Mouse (Mus musculus) MEL (cell line): ENCODE measurements at regions not wholly inside any gene's neighbourhood (a gene's known extent, or its start where the extent isn't known, plus 50 kb on each side); places are given as distances from the start of the nearest gene placed in this dataset.
A peak's percentile ranks its signal among the peaks of the same experiment; 100 is the strongest.

Source experiments
- DNase-seq: peaks from one replicate; pipeline ENCODE4 v3.0.0; 2011; ENCODE audit warnings: low read depth, low spot score
- H3K27ac ChIP-seq: 2 replicates; pipeline ENCODE4 v1.5.1; 2012; ENCODE audit warnings: low read depth, mild to moderate bottlenecking, control low read depth, low read length, moderate library complexity; ENCODE audit not compliant: control insufficient read depth
- H3K27me3 ChIP-seq, 2 experiments: fragments of 150-350 bp in 1 of 2; sonication (generic) in 1 of 2; 2 replicates each; pipeline ENCODE4 v1.6.1; 2012; ENCODE audit warnings: low read length in 2 of 2, mild to moderate bottlenecking in 2 of 2, improper control_type of control experiment in 1 of 2, moderate library complexity in 1 of 2; ENCODE audit not compliant: insufficient read depth in 2 of 2, control insufficient read depth in 1 of 2
- H3K36me3 ChIP-seq, 2 experiments: 2 replicates each; pipeline ENCODE4 v1.6.1; 2012 to 2014; ENCODE audit warnings: low read length in 2 of 2, improper control_type of control experiment in 1 of 2, inconsistent platforms in 1 of 2, mild to moderate bottlenecking in 1 of 2; ENCODE audit not compliant: insufficient read depth in 2 of 2, control insufficient read depth in 1 of 2
- H3K4me1 ChIP-seq, 2 experiments: fragments of 150-350 bp in 1 of 2; sonication (generic) in 1 of 2; 2 replicates each; pipeline ENCODE4 v1.6.1; 2012; ENCODE audit warnings: low read length in 2 of 2, improper control_type of control experiment in 1 of 2, mild to moderate bottlenecking in 1 of 2; ENCODE audit not compliant: insufficient read depth in 2 of 2, control insufficient read depth in 1 of 2
- H3K4me3 ChIP-seq, 2 experiments: fragments of 150-350 bp in 1 of 2; sonication (generic) in 1 of 2; 2 replicates each; pipeline ENCODE4 v1.5.1; 2012; ENCODE audit warnings: low read depth in 2 of 2, low read length in 2 of 2, mild to moderate bottlenecking in 2 of 2, moderate library complexity in 2 of 2, control low read depth in 1 of 2, improper control_type of control experiment in 1 of 2; ENCODE audit not compliant: control insufficient read depth in 1 of 2, insufficient read depth in 1 of 2
- H3K79me2 ChIP-seq: 2 replicates; pipeline ENCODE4 v1.6.1; 2012; ENCODE audit warnings: mild to moderate bottlenecking, low read length, moderate library complexity; ENCODE audit not compliant: control insufficient read depth, poor library complexity, insufficient read depth
- H3K9ac ChIP-seq: 2 replicates; pipeline ENCODE4 v1.6.1; 2012; ENCODE audit warnings: low read depth, mild to moderate bottlenecking, control low read depth, low read length, moderate library complexity; ENCODE audit not compliant: control insufficient read depth, poor library complexity, severe bottlenecking
- H3K9me3 ChIP-seq: fragments of 150-350 bp; sonication (generic); replicated peaks from 2 replicates; pipeline ENCODE4 v1.6.1; 2012; ENCODE audit warnings: mild to moderate bottlenecking, low read length, improper control_type of control experiment, moderate library complexity; ENCODE audit not compliant: insufficient read depth
- BHLHE40 ChIP-seq: IDR thresholded peaks from 2 replicates; pipeline ENCODE4 v1.6.1; 2012; ENCODE audit warnings: low read depth, mild to moderate bottlenecking, inconsistent platforms, low read length, improper control_type of control experiment, borderline replicate concordance
- CHD2 ChIP-seq: IDR thresholded peaks from 2 replicates; pipeline ENCODE4 v1.6.1; 2011; ENCODE audit warnings: low read length, improper control_type of control experiment
- CTCF ChIP-seq, 3 experiments: IDR thresholded peaks in 2 of 3; conservative IDR thresholded peaks in 1 of 3; 2 replicates each; pipeline ENCODE4 v1.5.1; 2011 to 2012; ENCODE audit warnings: low read length in 3 of 3, low read depth in 2 of 3, mild to moderate bottlenecking in 2 of 3, improper control_type of control experiment in 1 of 3, inconsistent platforms in 1 of 3, mixed read lengths in 1 of 3, moderate library complexity in 1 of 3; ENCODE audit not compliant: control insufficient read depth in 1 of 3, insufficient read depth in 1 of 3, poor library complexity in 1 of 3, severe bottlenecking in 1 of 3
- GABPA ChIP-seq: IDR thresholded peaks from 2 replicates; pipeline ENCODE4 v1.6.1; 2012; ENCODE audit warnings: low read depth, mild to moderate bottlenecking, inconsistent platforms, low read length, improper control_type of control experiment, moderate library complexity
- GATA1 ChIP-seq: IDR thresholded peaks from 2 replicates; pipeline ENCODE4 v1.6.1; 2011; ENCODE audit warnings: low read depth, low read length, improper control_type of control experiment
- HCFC1 ChIP-seq: IDR thresholded peaks from 2 replicates; pipeline ENCODE4 v1.6.1; 2012; ENCODE audit warnings: low read depth, mild to moderate bottlenecking, inconsistent platforms, low read length, improper control_type of control experiment, moderate library complexity
- MAFK ChIP-seq: IDR thresholded peaks from 2 replicates; pipeline ENCODE4 v1.6.1; 2011; ENCODE audit warnings: low read depth, mild to moderate bottlenecking, low read length, improper control_type of control experiment, borderline replicate concordance
- MAX ChIP-seq: IDR thresholded peaks from 2 replicates; pipeline ENCODE4 v1.6.1; 2011; ENCODE audit warnings: low read length, improper control_type of control experiment
- POLR2A ChIP-seq, 2 experiments: IDR thresholded peaks; 2 replicates each; pipeline ENCODE4 v1.6.1; 2011 to 2012; ENCODE audit warnings: low read length in 2 of 2, mild to moderate bottlenecking in 2 of 2, control low read depth in 1 of 2, improper control_type of control experiment in 1 of 2, low read depth in 1 of 2, moderate library complexity in 1 of 2; ENCODE audit not compliant: control insufficient read depth in 1 of 2, insufficient read depth in 1 of 2, poor library complexity in 1 of 2
- POLR2AphosphoS2 ChIP-seq: IDR thresholded peaks from 2 replicates; pipeline ENCODE4 v1.6.1; 2011; ENCODE audit warnings: low read length, improper control_type of control experiment
- POLR2AphosphoS5 ChIP-seq: IDR thresholded peaks from 2 replicates; pipeline ENCODE4 v1.6.1; 2012; ENCODE audit warnings: low read depth, borderline replicate concordance, mild to moderate bottlenecking, inconsistent platforms, low read length, moderate library complexity, mixed read lengths
- RAD21 ChIP-seq: IDR thresholded peaks from 2 replicates; pipeline ENCODE4 v1.6.1; 2011; ENCODE audit warnings: mild to moderate bottlenecking, low read depth, low read length, improper control_type of control experiment
- SIN3A ChIP-seq: IDR thresholded peaks from 2 replicates; pipeline ENCODE4 v1.6.1; 2012; ENCODE audit warnings: low read length, improper control_type of control experiment, inconsistent platforms
- SMC3 ChIP-seq: IDR thresholded peaks from 2 replicates; pipeline ENCODE4 v1.6.1; 2011; ENCODE audit warnings: low read depth, low read length, improper control_type of control experiment
- TAL1 ChIP-seq: IDR thresholded peaks from 2 replicates; pipeline ENCODE4 v1.6.1; 2012; ENCODE audit warnings: mild to moderate bottlenecking, inconsistent platforms, low read length, moderate library complexity, mixed read lengths
- TBP ChIP-seq: IDR thresholded peaks from 2 replicates; pipeline ENCODE4 v1.8.0; 2011; ENCODE audit warnings: low read depth, low read length, improper control_type of control experiment
- TCF12 ChIP-seq: IDR thresholded peaks from 2 replicates; pipeline ENCODE4 v1.6.1; 2014; ENCODE audit warnings: low read depth, mild to moderate bottlenecking, inconsistent platforms, low read length, improper control_type of control experiment, moderate library complexity
- UBTF ChIP-seq: IDR thresholded peaks from 2 replicates; pipeline ENCODE4 v1.6.1; 2012; ENCODE audit warnings: low read depth, mild to moderate bottlenecking, inconsistent platforms, low read length, improper control_type of control experiment, moderate library complexity, borderline replicate concordance; ENCODE audit not compliant: insufficient read depth
- ZC3H11A ChIP-seq: IDR thresholded peaks from 2 replicates; pipeline ENCODE4 v1.6.1; 2012; ENCODE audit warnings: low read depth, mild to moderate bottlenecking, inconsistent platforms, low read length, improper control_type of control experiment
- ZKSCAN1 ChIP-seq: IDR thresholded peaks from 2 replicates; pipeline ENCODE4 v1.6.1; 2012; ENCODE audit warnings: low read depth, mild to moderate bottlenecking, inconsistent platforms, low read length, improper control_type of control experiment, moderate library complexity
- ZMIZ1 ChIP-seq: IDR thresholded peaks from 2 replicates; pipeline ENCODE4 v1.6.1; 2012; ENCODE audit warnings: low read depth, mild to moderate bottlenecking, inconsistent platforms, low read length, improper control_type of control experiment, moderate library complexity

- Histone ChIP-seq H3K4me3 (no peak overlapping the region), H3K27me3 (no peaks in the 10 kb centered on the region), H3K27ac (no peak overlapping the region), H3K9me3 (no peaks in the 10 kb centered on the region), H3K9ac (no peak overlapping the region), H3K79me2 (peaks cover 3% of the 10 kb centered on the region; the same call in 1 of the 2 replicates), H3K4me1 (no peaks in the 10 kb centered on the region), H3K36me3 (peaks cover 0 to 6% of the 10 kb centered on the region in 2 experiments; a peak in 2 of 4 replicates)
- DNase-seq = no peak
- TF ChIP-seq POLR2A (IDR thresholded peaks at IDR 0.05; ENCODE audit: control insufficient read depth in 1 of 2, insufficient read depth in 1 of 2, low read depth in 1 of 2, low read length in 2 of 2, poor library complexity in 1 of 2) (no peak), UBTF (no peak), MAX (no peak), TCF12 (no peak), SIN3A (no peak), CTCF (IDR thresholded peaks at IDR 0.05 in 2 of 3, conservative IDR thresholded peaks at IDR 0.05 in 1 of 3; ENCODE audit: control insufficient read depth in 1 of 3, insufficient read depth in 1 of 3, low read depth in 2 of 3, low read length in 3 of 3, poor library complexity in 1 of 3, severe bottlenecking in 1 of 3) (no peak), TAL1 (no peak), ZMIZ1 (no peak), RAD21 (no peak), POLR2AphosphoS2 (no peak), TBP (no peak), ZC3H11A (no peak), BHLHE40 (no peak), MAFK (no peak), HCFC1 (no peak), ZKSCAN1 (no peak), GABPA (no peak), POLR2AphosphoS5 (no peak), GATA1 (no peak)
Observed at GRCm38 (mm10) chr6:31188066-31188465, 210.5 kb upstream of the Mkln1 start.

GRCm38 (mm10) chr6:31189060-31189459, 209.5 kb upstream of the Mkln1 start:
- TF ChIP-seq CHD2 (no peak), RAD21 (peak; percentile 49), ZC3H11A (0 out of 2 replicates have a peak, but pooled peaks have one; percentile 3), SMC3 (peak; percentile 53), CTCF (IDR thresholded peaks at IDR 0.05 in 2 of 3, conservative IDR thresholded peaks at IDR 0.05 in 1 of 3; ENCODE audit: control insufficient read depth in 1 of 3, insufficient read depth in 1 of 3, low read depth in 2 of 3, low read length in 3 of 3, poor library complexity in 1 of 3, severe bottlenecking in 1 of 3) (peak; percentile 43 to 60 (median 43))
- no peak overlapping the region for H3K27ac ChIP-seq
- no peaks in the 10 kb centered on the region for H3K4me1 ChIP-seq
- H3K4me3 ChIP-seq = no peak overlapping the region
- H3K79me2 ChIP-seq = peaks cover 3% of the 10 kb centered on the region; the same call in 1 of the 2 replicates
- H3K9ac ChIP-seq = no peak overlapping the region
- peaks cover 0 to 6% of the 10 kb centered on the region in 2 experiments; a peak in 2 of 4 replicates for H3K36me3 ChIP-seq
- no peaks in the 10 kb centered on the region for H3K9me3 ChIP-seq
- DNase-seq = peak; percentile 55
- H3K27me3 ChIP-seq = no peaks in the 10 kb centered on the region
